Mouse (Mus musculus): ENCODE measurements around the gene Ccdc80. TPM values are rescaled to one million over a fixed set of nuclear protein-coding genes. Genes with fewer than 3 reads are reported as not detected.
A peak's percentile ranks its signal among the peaks of the same experiment; 100 is the strongest.

The Ccdc80 gene
- polyA plus RNA-seq, 1 experiment from 2014 or later = 78.4 TPM

- Histone ChIP-seq H3K4me1 (replicated peaks; ENCODE audit: control insufficient read depth, insufficient read depth, low read length) (peaks cover 8% of the 10 kb centered on the region; the same call in 1 of the 2 replicates), H3K27ac (ENCODE audit: low read depth) (peak overlapping the region; percentile 86), H3K9ac (ENCODE audit: low read length) (peak overlapping the region; percentile 80), H3K4me3 (ENCODE audit: low read depth, low read length) (peak overlapping the region; percentile 85), H3K36me3 (ENCODE audit: control insufficient read depth, insufficient read depth, low read length) (0 out of 2 replicates have a peak, but pooled peaks cover 3% of the 10 kb centered on the region), H3K27me3 (replicated peaks; ENCODE audit: control insufficient read depth, insufficient read depth, low read length) (no peaks in the 10 kb centered on the region), H3K9me3 (ENCODE audit: control insufficient read depth, low read length) (no peaks in the 10 kb centered on the region), H3K4me2 (ENCODE audit: low read length) (peak overlapping the region; percentile 83)
- DNase-seq (ENCODE audit: low spot score) (peak; percentile 88), ATAC-seq (replicated peaks; ENCODE audit: low FRiP score, low TSS enrichment, low read depth) (peak; percentile 78)
- WGBS = under 1% methylated on average over 20 of the region's 20 CpGs
Observed at GRCm38 (mm10) chr16:45158136-45158521, 64.9 kb downstream of the Ccdc80 start.

GRCm38 (mm10) chr16:45158522-45159388, 65.6 kb downstream of the Ccdc80 start, which contains the start of the genes Slc35a5 and Atg3:
TSS of gene Slc35a5 (minus strand) at chr16:45158706.
TSS of gene Atg3 (plus strand) at chr16:45158785.
- H3K36me3 ChIP-seq (ENCODE audit: control insufficient read depth, insufficient read depth, low read length) = 0 out of 2 replicates have a peak, but pooled peaks cover 3% of the 10 kb centered on the region
- DNase-seq (ENCODE audit: low spot score) (peak; percentile 93), ATAC-seq (replicated peaks; ENCODE audit: low FRiP score, low TSS enrichment, low read depth) (peak; percentile 99)
- peak within 1 kb of the TSS; percentile 85 for H3K4me3 ChIP-seq (ENCODE audit: low read depth, low read length)
- H3K27me3 ChIP-seq (replicated peaks; ENCODE audit: control insufficient read depth, insufficient read depth, low read length) = no peaks in the 10 kb centered on the region
- under 1% methylated on average over 53 of the region's 64 CpGs for WGBS
- H3K4me2 ChIP-seq (ENCODE audit: low read length) = peak within 1 kb of the TSS; percentile 83
- peaks cover 8% of the 10 kb centered on the region; the same call in 1 of the 2 replicates for H3K4me1 ChIP-seq (replicated peaks; ENCODE audit: control insufficient read depth, insufficient read depth, low read length)
- peak within 1 kb of the TSS; percentile 80 for H3K9ac ChIP-seq (ENCODE audit: low read length)
- no peaks in the 10 kb centered on the region for H3K9me3 ChIP-seq (ENCODE audit: control insufficient read depth, low read length)
- peak within 1 kb of the TSS; percentile 86 for H3K27ac ChIP-seq (ENCODE audit: low read depth)

- 4% methylated on average over 11 of the region's 11 CpGs for WGBS
- ATAC-seq (replicated peaks; ENCODE audit: low FRiP score, low TSS enrichment, low read depth) = no peak
Observed at GRCm38 (mm10) chr16:45159389-45159716, 66.2 kb downstream of the Ccdc80 start.

More at GRCm38 (mm10) chr16:45159389-45159716, 66.2 kb downstream of the Ccdc80 start:
- H3K4me3 ChIP-seq (ENCODE audit: low read depth, low read length) = peak overlapping the region; percentile 85
- H3K27me3 ChIP-seq (replicated peaks; ENCODE audit: control insufficient read depth, insufficient read depth, low read length) = no peaks in the 10 kb centered on the region
- H3K4me2 ChIP-seq (ENCODE audit: low read length) = peak overlapping the region; percentile 83
- H3K36me3 ChIP-seq (ENCODE audit: control insufficient read depth, insufficient read depth, low read length) = 0 out of 2 replicates have a peak, but pooled peaks cover 3% of the 10 kb centered on the region
- no peak for DNase-seq (ENCODE audit: low spot score)
- H3K4me1 ChIP-seq (replicated peaks; ENCODE audit: control insufficient read depth, insufficient read depth, low read length) = peaks cover 8% of the 10 kb centered on the region; the same call in 1 of the 2 replicates
- H3K9me3 ChIP-seq (ENCODE audit: control insufficient read depth, low read length) = no peaks in the 10 kb centered on the region
- peak overlapping the region; percentile 86 for H3K27ac ChIP-seq (ENCODE audit: low read depth)
- H3K9ac ChIP-seq (ENCODE audit: low read length) = peak overlapping the region; percentile 80

Other genes starting within 250 kb of the Ccdc80 start
- gene Cd200r2, start 226.3 kb upstream of the Ccdc80 start, polyA plus RNA-seq (2014; fragmentation: Nextera tagmentation; extraction: Ambion mirVana) = 0.09 TPM in 1 of 2 replicates, not detected in the other
- 0.42 TPM in 1 of 2 replicates, not detected in the other for gene Cd200r3, start 149.7 kb upstream of the Ccdc80 start, polyA plus RNA-seq (2014; fragmentation: Nextera tagmentation; extraction: Ambion mirVana)
- 18.9 and 19.4 TPM in 2 replicates for gene Slc35a5, start 65.3 kb downstream of the Ccdc80 start, polyA plus RNA-seq (2014; fragmentation: Nextera tagmentation; extraction: Ambion mirVana)
- gene Atg3, start 65.4 kb downstream of the Ccdc80 start, polyA plus RNA-seq (2014; fragmentation: Nextera tagmentation; extraction: Ambion mirVana) = 30.9 and 31.7 TPM in 2 replicates
- 0.34 and 0.39 TPM in 2 replicates for gene Btla, start 130.9 kb downstream of the Ccdc80 start, polyA plus RNA-seq (2014; fragmentation: Nextera tagmentation; extraction: Ambion mirVana)

Data from intestine, embryonic 14.5 days (tissue).